Mouse (Mus musculus) kidney, postnatal 0 days (tissue): Measurements from ENCODE around the gene S100a3. TPM values are rescaled to one million over a fixed set of nuclear protein-coding genes. Genes with fewer than 3 reads are reported as not detected.

ENCODE experiments used
- ATAC-seq: fragments of 200-750 bp; cut with Nextera tagmentation; replicated peaks from 2 replicates; pipeline ENCODE4 v1.8.0; 2017; ENCODE audit warnings: low read depth, moderate number of reproducible peaks, moderate TSS enrichment, moderate library complexity; ENCODE audit not compliant: low FRiP score
- DNase-seq: peaks from one replicate; pipeline ENCODE4 v3.0.0-alpha.2; 2016; ENCODE audit warnings: low spot score
- H3K27ac ChIP-seq: fragments of 300-500 bp; sonication (generic); 2 replicates; pipeline ENCODE4 v1.5.1; 2014; ENCODE audit warnings: mild to moderate bottlenecking
- H3K27me3 ChIP-seq: fragments of 300-500 bp; sonication (generic); 2 replicates; pipeline ENCODE4 v1.6.1; 2014; ENCODE audit warnings: low read length, mixed read lengths; ENCODE audit not compliant: insufficient read depth
- H3K36me3 ChIP-seq: fragments of 300-500 bp; sonication (generic); 2 replicates; pipeline ENCODE4 v1.6.1; 2014; ENCODE audit warnings: low read length, mixed read lengths; ENCODE audit not compliant: insufficient read depth
- H3K4me1 ChIP-seq: fragments of 300-500 bp; sonication (generic); replicated peaks from 2 replicates; pipeline ENCODE4 v1.6.1; 2014; ENCODE audit warnings: antibody characterized with exemption, low read length, mixed read lengths; ENCODE audit not compliant: insufficient read depth
- H3K4me2 ChIP-seq: fragments of 300-500 bp; sonication (generic); 2 replicates; pipeline ENCODE4 v1.6.1; 2014; ENCODE audit warnings: mild to moderate bottlenecking, low read length, moderate library complexity, mixed read lengths
- H3K4me3 ChIP-seq: fragments of 300-500 bp; sonication (generic); replicated peaks from 2 replicates; pipeline ENCODE4 v1.5.1; 2014; ENCODE audit warnings: low read depth, low read length
- H3K9ac ChIP-seq: fragments of 300-500 bp; sonication (generic); 2 replicates; pipeline ENCODE4 v1.6.1; 2014; ENCODE audit warnings: low read depth, low read length
- H3K9me3 ChIP-seq: fragments of 300-500 bp; sonication (generic); replicated peaks from 2 replicates; pipeline ENCODE4 v1.6.1; 2016; ENCODE audit warnings: low read length, inconsistent platforms, mixed read lengths
- CTCF ChIP-seq: IDR thresholded peaks from 2 replicates; pipeline ENCODE4 v1.5.1; 2016; ENCODE audit warnings: antibody characterized with exemption, low read depth, mild to moderate bottlenecking, moderate library complexity
- WGBS: fragments of 180-500 bp; shearing (Covaris S2); extraction: QIAGEN DNeasy Blood & Tissue Kit; methylation state at CpG from one replicate; pipeline ENCODE4 v1.1.7; 2014; 5-methylcytosine and 5-hydroxymethylcytosine counted together
- polyA plus RNA-seq: library from polyadenylated mRNA; unstranded; fragments of >200 nt; fragmentation: Nextera tagmentation; extraction: Ambion mirVana; gene quantifications from 2 replicates; pipeline ENCODE4 v1.2.1, GENCODE M21; 2015

The S100a3 gene
- polyA plus RNA-seq, 1 experiment from 2014 or later: 0.16 TPM

GRCm38 (mm10) chr3:90597736-90598135, 37.4 kb downstream of the S100a3 start:
- no peak for DNase-seq
- no peaks in the 10 kb centered on the region for H3K9me3 ChIP-seq
- no peak for TF ChIP-seq CTCF
- no peaks in the 10 kb centered on the region for H3K36me3 ChIP-seq
- no peak overlapping the region for H3K4me2 ChIP-seq
- H3K4me1 ChIP-seq: no peaks in the 10 kb centered on the region
- no peak overlapping the region for H3K4me3 ChIP-seq
- 39% methylated on average over 6 of the region's 6 CpGs for WGBS
- H3K9ac ChIP-seq: no peak overlapping the region
- H3K27me3 ChIP-seq: no peaks in the 10 kb centered on the region
- ATAC-seq: no peak
- no peak overlapping the region for H3K27ac ChIP-seq

DNA sequence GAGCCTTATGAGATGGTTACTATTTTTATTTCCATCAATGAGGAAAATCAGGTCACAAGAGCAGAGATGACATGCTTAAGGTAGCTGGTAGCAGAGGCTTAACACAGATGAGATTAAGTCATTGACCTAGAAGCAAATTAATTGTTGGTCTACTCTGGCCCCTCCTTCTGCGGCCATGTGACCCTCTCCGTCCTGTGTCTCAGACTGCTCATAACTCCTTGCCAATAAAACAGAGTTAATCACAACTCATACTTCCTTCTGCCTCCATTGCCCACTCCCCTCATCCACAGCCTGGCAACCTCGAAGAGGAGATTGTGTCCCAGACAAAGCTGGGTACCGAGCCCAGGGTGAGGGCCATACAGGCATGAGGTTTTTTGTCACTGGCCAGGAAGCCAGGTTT, 37.8 kb downstream of the S100a3 start:
- ATAC-seq (no peak; the same call in 1 of the 2 replicates), DNase-seq (no peak)
- WGBS: 77% methylated on average over 4 of the region's 4 CpGs
- no peak for TF ChIP-seq CTCF
- H3K36me3 ChIP-seq: no peaks in the 10 kb centered on the region
- H3K4me3 ChIP-seq: no peak overlapping the region
- no peak overlapping the region for H3K9ac ChIP-seq
- H3K4me1 ChIP-seq: no peaks in the 10 kb centered on the region
- no peaks in the 10 kb centered on the region for H3K9me3 ChIP-seq
- H3K27me3 ChIP-seq: no peaks in the 10 kb centered on the region
- H3K4me2 ChIP-seq: no peak overlapping the region
- no peak overlapping the region for H3K27ac ChIP-seq

GRCm38 (mm10) chr3:90599401-90599800, 39.0 kb downstream of the S100a3 start:
- Histone ChIP-seq H3K36me3 (no peaks in the 10 kb centered on the region), H3K27ac (no peak overlapping the region), H3K9me3 (no peaks in the 10 kb centered on the region), H3K4me2 (no peak overlapping the region), H3K4me1 (no peaks in the 10 kb centered on the region), H3K4me3 (no peak overlapping the region), H3K27me3 (no peaks in the 10 kb centered on the region), H3K9ac (no peak overlapping the region)
- ATAC-seq (no peak), DNase-seq (no peak)
- no peak for TF ChIP-seq CTCF
- WGBS: 74% methylated on average over 3 of the region's 3 CpGs

- H3K9ac ChIP-seq: no peak overlapping the region
- WGBS: 75% methylated on average over 6 of the region's 6 CpGs
- no peaks in the 10 kb centered on the region for H3K27me3 ChIP-seq
- no peak overlapping the region for H3K27ac ChIP-seq
- H3K9me3 ChIP-seq: no peaks in the 10 kb centered on the region
- DNase-seq (no peak), ATAC-seq (no peak)
- TF ChIP-seq CTCF: no peak
- peaks cover 3% of the 10 kb centered on the region; the same call in 1 of the 2 replicates for H3K4me1 ChIP-seq
- no peaks in the 10 kb centered on the region for H3K36me3 ChIP-seq
- H3K4me2 ChIP-seq: no peak overlapping the region
- no peak overlapping the region for H3K4me3 ChIP-seq
These were observed 39.7 kb downstream of the S100a3 start for GRCm38 (mm10) chr3:90600036-90600435.

GRCm38 (mm10) chr3:90600458-90601195, 40.2 kb downstream of the S100a3 start:
- no peaks in the 10 kb centered on the region for H3K9me3 ChIP-seq
- ATAC-seq: no peak
- H3K4me3 ChIP-seq: no peak overlapping the region
- H3K9ac ChIP-seq: no peak overlapping the region
- H3K27me3 ChIP-seq: no peaks in the 10 kb centered on the region
- no peak overlapping the region for H3K4me2 ChIP-seq
- no peak for DNase-seq
- TF ChIP-seq CTCF: no peak
- H3K4me1 ChIP-seq: peaks cover 3% of the 10 kb centered on the region; the same call in 1 of the 2 replicates
- WGBS: 81% methylated on average over 8 of the region's 8 CpGs
- H3K27ac ChIP-seq: no peak overlapping the region
- H3K36me3 ChIP-seq: no peaks in the 10 kb centered on the region

- TF ChIP-seq CTCF: no peak
- WGBS: 78% methylated on average over 11 of the region's 11 CpGs
- no peak within 1 kb of the TSS for H3K27ac ChIP-seq
These were observed 41.2 kb downstream of the S100a3 start, which contains the start of gene Gm42674 for GRCm38 (mm10) chr3:90601486-90602110. Gm42674 (plus strand) TSS chr3:90601904.

More at GRCm38 (mm10) chr3:90601486-90602110, 41.2 kb downstream of the S100a3 start, which contains the start of gene Gm42674:
- Histone ChIP-seq H3K27me3 (no peaks in the 10 kb centered on the region), H3K4me1 (peaks cover 3% of the 10 kb centered on the region; the same call in 1 of the 2 replicates), H3K9ac (no peak within 1 kb of the TSS), H3K4me2 (no peak within 1 kb of the TSS), H3K4me3 (no peak within 1 kb of the TSS), H3K36me3 (no peaks in the 10 kb centered on the region), H3K9me3 (no peaks in the 10 kb centered on the region)
- no peak for DNase-seq
- ATAC-seq: no peak
